Mouse (Mus musculus) heart, adult 2 months (tissue): ENCODE measurements around the gene Prkab2.

Source experiments
- CTCF ChIP-seq: fragments of 200-600 bp; IDR thresholded peaks from 2 replicates; pipeline ENCODE4 v1.8.1; 2022; ENCODE audit warnings: antibody characterized with exemption, mild to moderate bottlenecking, moderate library complexity
- EP300 ChIP-seq: fragments of 200-500 bp; IDR thresholded peaks from 2 replicates; pipeline ENCODE4 v1.6.1; 2011; ENCODE audit warnings: low read depth, low read length, control low read depth; ENCODE audit not compliant: insufficient read depth
- POLR2A ChIP-seq: fragments of 200-500 bp; IDR thresholded peaks from 2 replicates; pipeline ENCODE4 v1.6.1; 2011; ENCODE audit warnings: mild to moderate bottlenecking, low read depth, low read length, control low read depth; ENCODE audit not compliant: insufficient read depth

- no peak for TF ChIP-seq EP300
- TF ChIP-seq CTCF: peak; percentile 30; the same call in 1 of the 2 replicates
- no peak for TF ChIP-seq POLR2A
Observed at GRCm38 (mm10) chr3:97715922-97716321, 57.9 kb downstream of the Prkab2 start.
